24 mouse cellular contexts compared by ENCODE assay signal in the genomic region with DNA sequence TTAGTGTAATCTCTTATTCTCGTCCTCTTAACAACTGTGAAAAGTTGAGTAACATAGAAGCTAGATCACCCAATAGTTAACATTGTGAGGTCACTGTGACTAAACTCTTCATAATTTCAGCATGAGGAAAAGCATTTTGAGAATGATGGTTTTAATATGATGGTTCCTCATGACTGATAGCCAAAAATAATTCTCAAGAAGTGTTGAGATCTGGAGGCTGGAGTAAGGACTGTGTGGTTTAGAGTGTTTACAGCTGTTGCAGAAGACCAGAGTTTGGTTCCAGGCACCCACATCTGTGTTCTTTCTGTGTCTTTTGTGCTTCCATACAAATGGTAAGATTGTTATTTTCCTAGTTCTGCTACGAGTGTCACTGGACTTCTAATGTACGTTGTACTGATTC. TPM values are rescaled to one million over a fixed set of nuclear protein-coding genes. Genes with fewer than 3 reads are reported as not detected.
A peak's percentile ranks its signal among the peaks of the same experiment; 100 is the strongest.
DNase-seq lines count a peak whose midpoint lies in the region; ATAC-seq and TF ChIP-seq lines count a peak whose summit lies in the region.
"Had no signal": no experiment of that assay in that cellular context is flagged by ENCODE, and none has a peak within 500 bp of the region (broad histone marks: within the 10 kb centered on the region; RNA-seq: fewer than 3 reads in every experiment).

No protein-coding gene starts in this region.

- no peak for ATAC-seq in embryonic facial prominence, embryonic 14.5 days (ENCODE audit: low read depth)
- ATAC-seq in lung, embryonic 16.5 days (ENCODE audit: low read depth) = peak; percentile 75; the same call in 1 of the 2 replicates
- ATAC-seq: activated CD4-positive, CD25-positive, alpha-beta regulatory T cell, adult 4 months; CD4-positive, CD25-positive, alpha-beta regulatory T cell, adult 4 months; forebrain, embryonic 13.5 days; forebrain, embryonic 15.5 days; forebrain, postnatal 0 days; Patski had no signal

- no peak for TF ChIP-seq POLR2A in lung, adult 2 months (IDR thresholded peaks at IDR 0.05; ENCODE audit: borderline replicate concordance, extremely low read depth, low read depth, low read length)

- 71% methylated on average over 3 of the region's 3 CpGs for WGBS in embryonic facial prominence, embryonic 14.5 days
- WGBS in embryonic facial prominence, embryonic 10.5 days = 84% methylated on average over 3 of the region's 3 CpGs
- 53% methylated on average over 3 of the region's 3 CpGs for WGBS in lung, embryonic 16.5 days
- WGBS in lung, adult 2 months = 72% methylated on average over 3 of the region's 3 CpGs

- no peak for TF ChIP-seq CTCF in lung, adult 2 months (IDR thresholded peaks at IDR 0.05; ENCODE audit: insufficient read depth, low read length)

- no peaks in the 10 kb centered on the region for H3K36me3 ChIP-seq in embryonic facial prominence, embryonic 14.5 days (ENCODE audit: control insufficient read depth, insufficient read depth, low read length)
- H3K36me3 ChIP-seq in embryonic facial prominence, embryonic 10.5 days (replicated peaks) = no peaks in the 10 kb centered on the region
- no peaks in the 10 kb centered on the region for H3K36me3 ChIP-seq in lung, embryonic 16.5 days (ENCODE audit: control insufficient read depth, insufficient read depth, low read length)
- H3K36me3 ChIP-seq: embryonic facial prominence, embryonic 13.5 days; forebrain, embryonic 15.5 days; G1E had no signal

- no peaks in the 10 kb centered on the region for H3K27me3 ChIP-seq in embryonic facial prominence, embryonic 14.5 days (replicated peaks; ENCODE audit: control insufficient read depth, insufficient read depth, low read length)
- no peaks in the 10 kb centered on the region for H3K27me3 ChIP-seq in embryonic facial prominence, embryonic 10.5 days (replicated peaks; ENCODE audit: low read depth, poor library complexity, severe bottlenecking)
- no peaks in the 10 kb centered on the region for H3K27me3 ChIP-seq in lung, embryonic 16.5 days (ENCODE audit: control insufficient read depth, insufficient read depth, low read depth, low read length)
- H3K27me3 ChIP-seq: CH12.LX; embryonic facial prominence, embryonic 13.5 days; forebrain, embryonic 13.5 days; forebrain, embryonic 15.5 days; Patski had no signal

- H3K4me3 ChIP-seq in embryonic facial prominence, embryonic 14.5 days (ENCODE audit: low read depth, low read length) = no peak overlapping the region
- no peak overlapping the region for H3K4me3 ChIP-seq in embryonic facial prominence, embryonic 10.5 days
- no peak overlapping the region for H3K4me3 ChIP-seq in lung, embryonic 16.5 days (ENCODE audit: low read length)
- no peak overlapping the region for H3K4me3 ChIP-seq in lung, adult 2 months (replicated peaks; ENCODE audit: extremely low read depth, low read depth, low read length)
- H3K4me3 ChIP-seq: embryonic facial prominence, embryonic 13.5 days; forebrain, embryonic 13.5 days; forebrain, embryonic 15.5 days had no signal

- no peaks in the 10 kb centered on the region for H3K4me1 ChIP-seq in embryonic facial prominence, embryonic 14.5 days (ENCODE audit: control insufficient read depth, insufficient read depth, low read length)
- no peaks in the 10 kb centered on the region for H3K4me1 ChIP-seq in embryonic facial prominence, embryonic 10.5 days
- 0 out of 2 replicates have a peak, but pooled peaks cover 4% of the 10 kb centered on the region for H3K4me1 ChIP-seq in lung, embryonic 16.5 days (replicated peaks; ENCODE audit: control insufficient read depth, insufficient read depth, low read length)
- H3K4me1 ChIP-seq in lung, adult 2 months (ENCODE audit: control insufficient read depth, insufficient read depth, low read length) = peaks cover 11% of the 10 kb centered on the region
- H3K4me1 ChIP-seq: embryonic facial prominence, embryonic 13.5 days; forebrain, embryonic 13.5 days; forebrain, embryonic 15.5 days had no signal

- peak; percentile 16 for DNase-seq in embryonic facial prominence, embryonic 14.5 days (ENCODE audit: low spot score)
- no peak for DNase-seq in embryonic facial prominence, embryonic 10.5 days (ENCODE audit: low spot score)
- no peak for DNase-seq in lung, adult 2 months
- peak; percentile 4 for DNase-seq in lung, postnatal 25 days (ENCODE audit: low spot score)
- DNase-seq in lung, postnatal 14 days = no peak
- DNase-seq: adrenal gland, adult 8-10 months; adrenal gland, postnatal 14 days; adrenal gland, postnatal 36 days; B cell, adult 2 months; cerebellum, adult 11-12 months; cerebellum, adult 2 months; cerebellum, adult 9-10 months; cerebellum, postnatal 10 days; cerebellum, postnatal 25 days; forebrain, postnatal 0 days had no signal

- no peak overlapping the region for H3K9ac ChIP-seq in embryonic facial prominence, embryonic 14.5 days (ENCODE audit: low read depth, low read length)
- no peak overlapping the region for H3K9ac ChIP-seq in lung, embryonic 16.5 days (ENCODE audit: low read length)
- H3K9ac ChIP-seq: embryonic facial prominence, embryonic 13.5 days; forebrain, embryonic 13.5 days; forebrain, embryonic 15.5 days; forebrain, postnatal 0 days had no signal

- H3K4me2 ChIP-seq in embryonic facial prominence, embryonic 14.5 days (ENCODE audit: low read depth, low read length) = no peak overlapping the region
- no peak overlapping the region for H3K4me2 ChIP-seq in lung, embryonic 16.5 days (ENCODE audit: low read depth, low read length)
- H3K4me2 ChIP-seq: embryonic facial prominence, embryonic 13.5 days; forebrain, embryonic 13.5 days; forebrain, embryonic 15.5 days had no signal

- no peaks in the 10 kb centered on the region for H3K9me3 ChIP-seq in embryonic facial prominence, embryonic 14.5 days (ENCODE audit: control insufficient read depth, low read length)
- H3K9me3 ChIP-seq in embryonic facial prominence, embryonic 10.5 days = no peaks in the 10 kb centered on the region
- no peaks in the 10 kb centered on the region for H3K9me3 ChIP-seq in lung, embryonic 16.5 days (ENCODE audit: control insufficient read depth, low read length)
- H3K9me3 ChIP-seq: embryonic facial prominence, embryonic 13.5 days; forebrain, embryonic 13.5 days; forebrain, embryonic 15.5 days; G1E had no signal

- no peak overlapping the region for H3K27ac ChIP-seq in embryonic facial prominence, embryonic 14.5 days (replicated peaks; ENCODE audit: low read depth, low read length)
- H3K27ac ChIP-seq in embryonic facial prominence, embryonic 10.5 days (replicated peaks) = no peak overlapping the region
- no peak overlapping the region for H3K27ac ChIP-seq in lung, embryonic 16.5 days (ENCODE audit: low read length)
- H3K27ac ChIP-seq: embryonic facial prominence, embryonic 13.5 days; forebrain, embryonic 13.5 days; forebrain, embryonic 15.5 days had no signal

RNA-seq across cellular contexts. Expression of a gene that starts 42.1 kb away (rescaled TPM):
- 8.5 and 9.4 TPM in 2 replicates for polyA plus RNA-seq in embryonic facial prominence, embryonic 14.5 days (2014; fragmentation: Nextera tagmentation; extraction: Ambion mirVana)
- 1.0 and 1.5 TPM in 2 replicates for polyA plus RNA-seq in embryonic facial prominence, embryonic 10.5 days (2016; fragmentation: Nextera tagmentation; extraction: Ambion mirVana)
- polyA plus RNA-seq in lung, embryonic 16.5 days (2015; fragmentation: Nextera tagmentation; extraction: Ambion mirVana) = 9.5 and 9.7 TPM in 2 replicates
- 1.1 and 1.5 TPM in 2 replicates for polyA plus RNA-seq in lung, adult 2 months (2012; rRNA removed)
- polyA plus RNA-seq: G1E had no signal

Comparison
In these comparisons a context has a peak if more than half of its experiments do, and no peak if none do; other contexts are left out.
1. DNase-seq: peak in embryonic facial prominence, embryonic 14.5 days (single experiment) and lung, postnatal 25 days (single experiment); none in embryonic facial prominence, embryonic 10.5 days (single experiment), lung, adult 2 months (single experiment) and lung, postnatal 14 days (single experiment).